Mouse (Mus musculus): ENCODE results near the gene Ccdc148. TPM values are rescaled to one million over a fixed set of nuclear protein-coding genes. Genes with fewer than 3 reads are reported as not detected.

Gene Ccdc148
- total RNA-seq, 4 experiments from 2014 or later: not detected

GRCm38 (mm10) chr2:58787360-58787759 is 373.1 kb downstream of the Ccdc148 start:
- DNase-seq (ENCODE audit: low spot score in 2 of 2): no peak

- DNase-seq (ENCODE audit: low spot score in 2 of 2): no peak
These were observed 373.8 kb downstream of the Ccdc148 start for GRCm38 (mm10) chr2:58786681-58787080.

DNA sequence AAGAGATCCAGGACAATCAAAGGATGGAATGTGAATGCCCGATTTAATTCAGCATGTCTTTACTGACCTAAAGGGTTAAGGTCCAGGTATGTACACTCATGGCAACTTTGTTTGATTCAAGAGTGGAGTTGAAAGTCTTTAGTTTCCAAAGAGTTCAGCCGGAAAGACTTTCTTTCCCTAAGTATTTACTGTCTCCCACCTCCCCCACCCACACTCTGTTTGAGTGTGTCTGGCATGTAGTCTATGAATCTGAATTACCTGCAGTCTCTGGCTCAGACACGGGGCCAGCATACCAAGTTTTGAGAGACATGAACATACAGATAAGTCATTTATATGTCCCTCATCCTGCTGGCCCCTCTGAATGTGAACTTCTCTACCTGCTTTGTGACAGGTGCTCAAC is 374.3 kb downstream of the Ccdc148 start:
- DNase-seq (ENCODE audit: low spot score in 2 of 2): no peak

GRCm38 (mm10) chr2:58783526-58783925 is 377.0 kb downstream of the Ccdc148 start:
- no peak for DNase-seq (ENCODE audit: low spot score in 2 of 2)

DNA sequence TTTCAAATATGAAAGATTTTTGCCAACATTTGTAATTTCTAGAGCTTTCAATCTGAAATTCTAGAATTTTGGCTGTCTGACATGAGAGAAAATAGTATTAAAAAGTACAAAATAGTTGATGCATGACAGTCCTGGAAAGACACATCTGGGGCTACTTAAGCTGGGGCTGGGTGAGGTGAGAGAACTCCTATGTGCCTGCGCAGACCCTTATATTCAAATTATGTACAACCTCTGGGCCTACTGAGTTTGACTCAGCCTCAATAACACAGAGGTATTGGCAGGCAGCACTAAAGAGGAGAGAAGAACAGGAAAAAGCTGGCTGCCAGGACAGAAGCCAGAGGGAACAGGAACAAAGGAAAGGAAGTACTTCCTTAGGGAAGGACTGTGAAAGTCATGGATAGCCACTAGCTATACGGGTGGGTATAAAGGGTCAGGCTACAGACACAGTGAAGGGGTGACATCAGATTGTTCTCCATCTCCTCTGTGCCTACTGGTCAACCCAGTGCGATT is 381.4 kb downstream of the Ccdc148 start:
- no peak for DNase-seq (ENCODE audit: low spot score in 2 of 2)

GRCm38 (mm10) chr2:58773833-58774232 is 386.6 kb downstream of the Ccdc148 start:
- DNase-seq (ENCODE audit: low spot score in 2 of 2): no peak

Other genes starting within 250 kb of the Ccdc148 start
- gene Pkp4, start 167 bp upstream of the Ccdc148 start, total RNA-seq (2022): 10 to 100 TPM; 13.4 to 30.6 (median 19.3) TPM

Data from gastrocnemius, adult 8-10 months (tissue).